Mouse (Mus musculus) T-cell, adult 66 days (primary cell): ENCODE data around the gene Dennd1a. TPM values are rescaled to one million over a fixed set of nuclear protein-coding genes. Genes with fewer than 3 reads are reported as not detected.

Experiments used
- total RNA-seq, 2 experiments: library from RNA; stranded (reverse); gene quantifications; 3 replicates in 1 of 2; 4 replicates in 1 of 2; pipeline ENCODE4 v1.2.4; 2023

The Dennd1a gene
- 10 to 100 TPM; 48.7 to 66.5 TPM for total RNA-seq

GRCm38 (mm10) chr2:38286733-38287551 lies at the start of gene Dennd1a:
Gene Dennd1a, minus strand, starts transcription at chr2:38287390.

GRCm38 (mm10) chr2:37776016-37776415 lies 511.2 kb downstream of the Dennd1a start, which contains the start of gene Crb2:
Gene Crb2, plus strand, starts transcription at chr2:37776249.

Other genes with a start within 250 kb of the Dennd1a start
- not detected for gene Lhx2, start 51.9 kb upstream of the Dennd1a start, total RNA-seq
- gene Nek6, start 224.3 kb upstream of the Dennd1a start, total RNA-seq: 1 to 10 TPM in 1 of 2 experiments, under 1 TPM in 1; 0.89 to 2.7 TPM